Mouse (Mus musculus) mature B cell (primary cell): ENCODE results near the gene Mapk11.

Experiments used
- in situ Hi-C: fragments of 300-500 bp; cut with MboI; formaldehyde crosslinking; loops from 2 replicates; pipeline ENCODE4 v1.14.3; 2019

The Mapk11 gene

GRCm38 (mm10) chr15:89173906-89174214, 24.4 kb upstream of the Mapk11 start:
- in situ Hi-C loops = no loop called here

GRCm38 (mm10) chr15:89173024-89173905, 23.8 kb upstream of the Mapk11 start:
- in situ Hi-C loops = no loop called here

GRCm38 (mm10) chr15:89172276-89172935, 23.0 kb upstream of the Mapk11 start:
- in situ Hi-C loops = no loop called here

GRCm38 (mm10) chr15:89171526-89172051, 22.2 kb upstream of the Mapk11 start:
- in situ Hi-C loops = no loop called here

GRCm38 (mm10) chr15:89170102-89170501, 20.7 kb upstream of the Mapk11 start:
- in situ Hi-C loops = no loop called here

GRCm38 (mm10) chr15:89169431-89169830, 20.0 kb upstream of the Mapk11 start:
- in situ Hi-C loops = no loop called here

GRCm38 (mm10) chr15:89168922-89169321, 19.5 kb upstream of the Mapk11 start:
- in situ Hi-C loops = no loop called here

GRCm38 (mm10) chr15:89165478-89165877, 16.1 kb upstream of the Mapk11 start:
- in situ Hi-C loops = no loop called here

GRCm38 (mm10) chr15:89161397-89161796, 12.0 kb upstream of the Mapk11 start:
- in situ Hi-C loops = no loop called here

- in situ Hi-C loops = no loop called here
These were observed 9.1 kb upstream of the Mapk11 start for GRCm38 (mm10) chr15:89158516-89158915.

GRCm38 (mm10) chr15:89157954-89158353, 8.5 kb upstream of the Mapk11 start:
- in situ Hi-C loops = no loop called here

GRCm38 (mm10) chr15:89152312-89152711, 2.9 kb upstream of the Mapk11 start:
- in situ Hi-C loops = no loop called here

- in situ Hi-C loops = no loop called here
These were observed 588 bp upstream of the Mapk11 start for GRCm38 (mm10) chr15:89150041-89150390.

- in situ Hi-C loops = no loop called here
These were observed 745 bp downstream of the Mapk11 start for GRCm38 (mm10) chr15:89148496-89149270.

GRCm38 (mm10) chr15:89147895-89148294, 1.5 kb downstream of the Mapk11 start:
- in situ Hi-C loops = no loop called here

GRCm38 (mm10) chr15:89147456-89147855, 2.0 kb downstream of the Mapk11 start:
- in situ Hi-C loops = no loop called here

- in situ Hi-C loops = no loop called here
These were observed 2.4 kb downstream of the Mapk11 start for GRCm38 (mm10) chr15:89147024-89147423.

- in situ Hi-C loops = no loop called here
These were observed 2.9 kb downstream of the Mapk11 start for GRCm38 (mm10) chr15:89146537-89146936.

GRCm38 (mm10) chr15:89145813-89146350, 3.5 kb downstream of the Mapk11 start:
- in situ Hi-C loops = no loop called here

- in situ Hi-C loops = no loop called here
These were observed 4.5 kb downstream of the Mapk11 start for GRCm38 (mm10) chr15:89144965-89145364.

- in situ Hi-C loops = no loop called here
These were observed 6.3 kb downstream of the Mapk11 start for GRCm38 (mm10) chr15:89143134-89143533.

- in situ Hi-C loops = no loop called here
These were observed 7.5 kb downstream of the Mapk11 start for GRCm38 (mm10) chr15:89141905-89142304.
